Mouse (Mus musculus) hindbrain, embryonic 14.5 days (tissue): ENCODE data around the gene Pnkd. TPM values are rescaled to one million over a fixed set of nuclear protein-coding genes. Genes with fewer than 3 reads are reported as not detected.
A peak's percentile ranks its signal among the peaks of the same experiment; 100 is the strongest.

Experiments
- ATAC-seq: fragments of 200-750 bp; cut with Nextera tagmentation; 2 replicates; pipeline ENCODE4 v1.8.0; 2017; ENCODE audit warnings: moderate number of reproducible peaks, mild to moderate bottlenecking, moderate TSS enrichment, moderate library complexity; ENCODE audit not compliant: low FRiP score
- DNase-seq: peaks from one replicate; pipeline ENCODE4 v3.0.0-alpha.2; 2015; ENCODE audit warnings: low spot score
- H3K27ac ChIP-seq: fragments of 300-500 bp; sonication (generic); 2 replicates; pipeline ENCODE4 v1.5.1; 2014; ENCODE audit warnings: mild to moderate bottlenecking, moderate library complexity
- H3K27me3 ChIP-seq: fragments of 300-500 bp; sonication (generic); 2 replicates; pipeline ENCODE4 v1.6.1; 2014; ENCODE audit warnings: mild to moderate bottlenecking, low read length, mixed read lengths; ENCODE audit not compliant: control insufficient read depth, insufficient read depth
- H3K36me3 ChIP-seq: fragments of 300-500 bp; sonication (generic); replicated peaks from 2 replicates; pipeline ENCODE4 v1.6.1; 2014; ENCODE audit not compliant: control insufficient read depth, insufficient read depth
- H3K4me1 ChIP-seq: fragments of 300-500 bp; sonication (generic); replicated peaks from 2 replicates; pipeline ENCODE4 v1.6.1; 2014; ENCODE audit warnings: antibody characterized with exemption, low read length, mixed read lengths; ENCODE audit not compliant: control insufficient read depth, insufficient read depth
- H3K4me2 ChIP-seq: fragments of 300-500 bp; sonication (generic); replicated peaks from 2 replicates; pipeline ENCODE4 v1.6.1; 2014; ENCODE audit warnings: mild to moderate bottlenecking, moderate library complexity
- H3K4me3 ChIP-seq: fragments of 300-500 bp; sonication (generic); replicated peaks from 2 replicates; pipeline ENCODE4 v1.5.1; 2014; ENCODE audit warnings: mild to moderate bottlenecking, low read length
- H3K9ac ChIP-seq: fragments of 300-500 bp; sonication (generic); 2 replicates; pipeline ENCODE4 v1.6.1; 2014
- H3K9me3 ChIP-seq: fragments of 300-500 bp; sonication (generic); 2 replicates; pipeline ENCODE4 v1.6.1; 2016; ENCODE audit warnings: low read length; ENCODE audit not compliant: control insufficient read depth
- WGBS: fragments of 180-500 bp; shearing (Covaris S2); extraction: QIAGEN DNeasy Blood & Tissue Kit; methylation state at CpG from one replicate; pipeline ENCODE4 v1.1.7; 2014; 5-methylcytosine and 5-hydroxymethylcytosine counted together
- polyA plus RNA-seq: library from polyadenylated mRNA; unstranded; fragments of >200 nt; fragmentation: Nextera tagmentation; extraction: Ambion mirVana; gene quantifications from 2 replicates; pipeline ENCODE4 v1.2.1, GENCODE M21; 2014

The Pnkd gene
- polyA plus RNA-seq, 1 experiment from 2014 or later, result 146 TPM

DNA sequence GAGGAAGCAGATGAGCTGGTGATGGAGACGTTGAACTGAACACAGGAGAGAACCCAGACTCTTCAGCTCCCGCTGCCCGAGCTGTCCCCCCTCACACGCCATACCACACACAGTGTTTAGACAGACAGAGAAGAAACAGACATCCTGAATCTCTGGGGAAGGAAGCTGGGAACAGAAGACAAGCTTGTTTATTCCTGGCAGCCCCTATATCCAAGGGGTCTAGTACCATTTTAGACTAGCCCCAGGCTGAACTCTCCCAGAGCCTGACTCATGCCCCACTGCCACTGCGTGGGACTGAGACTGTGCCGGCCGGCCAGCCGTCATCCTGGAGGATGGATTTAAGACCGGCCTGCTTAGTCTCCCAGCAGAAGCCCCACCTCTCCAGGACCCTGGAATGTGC is 9.7 kb upstream of the Pnkd start:
- H3K9me3 ChIP-seq, result no peaks in the 10 kb centered on the region
- ATAC-seq (no peak), DNase-seq (no peak)
- peaks cover 7% of the 10 kb centered on the region for H3K36me3 ChIP-seq
- H3K4me3 ChIP-seq, result no peak overlapping the region
- no peak overlapping the region for H3K9ac ChIP-seq
- no peak overlapping the region for H3K4me2 ChIP-seq
- H3K27me3 ChIP-seq, result no peaks in the 10 kb centered on the region
- 49% methylated on average over 9 of the region's 9 CpGs for WGBS
- H3K4me1 ChIP-seq, result no peaks in the 10 kb centered on the region
- no peak overlapping the region for H3K27ac ChIP-seq

DNA sequence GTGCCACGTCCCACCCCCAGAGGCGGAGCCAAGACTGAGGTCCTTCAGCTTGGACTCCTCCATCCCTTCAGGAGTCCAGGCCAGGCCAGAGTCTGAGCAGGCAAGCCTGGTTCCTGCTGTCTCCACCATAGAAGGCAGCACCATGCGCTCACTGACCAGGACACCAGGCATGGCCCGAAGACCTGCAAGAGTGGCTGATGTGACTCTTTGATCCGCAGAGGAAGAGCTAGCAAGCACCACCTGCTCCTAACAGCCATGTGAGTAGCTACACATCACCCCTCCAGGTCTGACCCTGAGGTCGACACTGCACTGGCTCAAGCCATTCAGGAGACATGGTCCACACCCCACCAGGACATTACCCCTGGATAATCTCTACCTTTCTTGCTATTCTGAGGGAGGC is 7.7 kb upstream of the Pnkd start:
- Histone ChIP-seq H3K27ac (no peak overlapping the region), H3K9ac (no peak overlapping the region), H3K4me1 (no peaks in the 10 kb centered on the region), H3K4me3 (no peak overlapping the region), H3K27me3 (no peaks in the 10 kb centered on the region), H3K9me3 (no peaks in the 10 kb centered on the region), H3K36me3 (peaks cover 27% of the 10 kb centered on the region), H3K4me2 (no peak overlapping the region)
- DNase-seq (no peak), ATAC-seq (no peak)
- 72% methylated on average over 6 of the region's 6 CpGs for WGBS

DNA sequence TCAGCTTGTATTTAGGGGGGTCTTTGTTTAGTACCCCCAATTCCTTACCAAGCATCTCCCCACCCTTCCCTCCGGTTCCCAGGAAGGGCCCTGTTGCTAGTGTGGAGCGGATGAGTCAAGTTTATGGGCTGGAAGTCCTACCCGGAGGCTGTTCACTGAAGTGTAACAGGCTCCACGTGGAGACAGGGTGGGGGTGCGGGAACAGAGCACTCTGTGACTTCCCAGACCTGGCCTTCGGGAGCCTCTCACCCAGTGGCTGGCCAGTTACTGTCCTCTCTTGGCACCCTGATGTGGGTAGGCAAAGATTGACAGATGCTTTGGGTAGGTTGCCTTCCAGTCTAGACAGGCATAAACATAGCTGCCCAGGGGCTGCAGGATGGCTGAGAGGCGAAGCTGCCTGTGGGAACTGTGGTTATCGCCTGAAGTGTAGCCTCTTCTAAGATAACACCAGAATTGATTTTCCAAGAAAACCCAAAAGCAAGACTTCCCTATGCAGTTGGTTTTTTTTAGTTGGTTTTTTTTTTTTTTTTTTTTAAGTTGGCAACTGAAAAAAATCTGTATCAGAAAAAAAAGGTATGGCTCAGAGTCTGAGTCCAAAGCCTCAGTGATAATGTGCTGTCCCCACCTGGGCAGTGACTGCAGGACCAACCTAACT is 6.7 kb upstream of the Pnkd start:
- no peaks in the 10 kb centered on the region for H3K9me3 ChIP-seq
- no peak overlapping the region for H3K4me3 ChIP-seq
- no peaks in the 10 kb centered on the region for H3K27me3 ChIP-seq
- H3K4me1 ChIP-seq, result peaks cover 3% of the 10 kb centered on the region; the same call in 1 of the 2 replicates
- no peak overlapping the region for H3K9ac ChIP-seq
- no peak overlapping the region for H3K27ac ChIP-seq
- WGBS, result 58% methylated on average over 8 of the region's 8 CpGs
- H3K4me2 ChIP-seq, result no peak overlapping the region
- peaks cover 36% of the 10 kb centered on the region for H3K36me3 ChIP-seq
- DNase-seq (no peak), ATAC-seq (no peak)

DNA sequence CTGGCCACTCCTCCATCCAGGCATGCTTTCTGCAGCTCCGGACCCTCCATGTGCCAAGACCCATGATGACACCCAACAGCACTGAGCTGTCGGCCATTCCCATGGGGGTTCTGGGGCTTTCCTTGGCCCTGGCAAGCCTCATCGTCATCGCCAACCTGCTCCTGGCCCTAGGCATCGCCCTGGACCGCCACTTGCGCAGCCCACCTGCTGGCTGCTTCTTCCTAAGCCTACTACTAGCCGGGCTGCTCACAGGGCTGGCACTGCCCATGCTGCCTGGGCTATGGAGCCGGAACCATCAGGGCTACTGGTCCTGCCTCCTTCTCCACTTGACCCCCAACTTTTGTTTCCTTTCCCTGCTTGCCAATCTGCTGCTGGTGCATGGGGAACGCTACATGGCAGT is 6.2 kb upstream of the Pnkd start, which contains the start of gene Gpbar1:
TSS of gene Gpbar1 (plus strand) at position 13 of the 400 bp plus-strand sequence.
- H3K36me3 ChIP-seq, result peaks cover 36% of the 10 kb centered on the region
- no peak for DNase-seq
- no peak within 1 kb of the TSS for H3K4me2 ChIP-seq
- H3K4me1 ChIP-seq, result peaks cover 8% of the 10 kb centered on the region; the same call in 1 of the 2 replicates
- no peak for ATAC-seq
- H3K9ac ChIP-seq, result no peak within 1 kb of the TSS
- 90% methylated on average over 10 of the region's 10 CpGs for WGBS
- H3K27me3 ChIP-seq, result no peaks in the 10 kb centered on the region
- H3K9me3 ChIP-seq, result no peaks in the 10 kb centered on the region
- no peak within 1 kb of the TSS for H3K27ac ChIP-seq
- H3K4me3 ChIP-seq, result no peak within 1 kb of the TSS

DNA sequence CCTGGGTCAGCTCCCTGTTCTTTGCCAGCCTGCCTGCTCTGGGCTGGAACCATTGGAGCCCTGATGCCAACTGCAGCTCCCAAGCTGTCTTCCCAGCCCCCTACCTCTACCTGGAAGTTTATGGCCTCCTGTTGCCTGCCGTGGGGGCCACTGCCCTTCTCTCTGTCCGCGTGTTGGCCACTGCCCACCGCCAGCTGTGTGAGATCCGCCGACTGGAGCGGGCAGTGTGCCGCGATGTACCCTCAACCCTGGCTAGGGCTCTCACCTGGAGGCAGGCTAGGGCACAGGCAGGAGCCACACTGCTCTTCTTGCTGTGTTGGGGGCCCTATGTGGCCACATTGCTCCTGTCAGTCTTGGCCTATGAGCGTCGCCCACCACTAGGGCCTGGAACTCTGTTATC is 5.7 kb upstream of the Pnkd start:
- Histone ChIP-seq H3K27ac (no peak overlapping the region), H3K27me3 (no peaks in the 10 kb centered on the region), H3K4me2 (no peak overlapping the region), H3K4me3 (no peak overlapping the region), H3K9ac (no peak overlapping the region), H3K4me1 (peaks cover 12% of the 10 kb centered on the region; the same call in 1 of the 2 replicates), H3K36me3 (peaks cover 36% of the 10 kb centered on the region), H3K9me3 (no peaks in the 10 kb centered on the region)
- WGBS, result 92% methylated on average over 11 of the region's 11 CpGs
- DNase-seq (no peak), ATAC-seq (no peak)

DNA sequence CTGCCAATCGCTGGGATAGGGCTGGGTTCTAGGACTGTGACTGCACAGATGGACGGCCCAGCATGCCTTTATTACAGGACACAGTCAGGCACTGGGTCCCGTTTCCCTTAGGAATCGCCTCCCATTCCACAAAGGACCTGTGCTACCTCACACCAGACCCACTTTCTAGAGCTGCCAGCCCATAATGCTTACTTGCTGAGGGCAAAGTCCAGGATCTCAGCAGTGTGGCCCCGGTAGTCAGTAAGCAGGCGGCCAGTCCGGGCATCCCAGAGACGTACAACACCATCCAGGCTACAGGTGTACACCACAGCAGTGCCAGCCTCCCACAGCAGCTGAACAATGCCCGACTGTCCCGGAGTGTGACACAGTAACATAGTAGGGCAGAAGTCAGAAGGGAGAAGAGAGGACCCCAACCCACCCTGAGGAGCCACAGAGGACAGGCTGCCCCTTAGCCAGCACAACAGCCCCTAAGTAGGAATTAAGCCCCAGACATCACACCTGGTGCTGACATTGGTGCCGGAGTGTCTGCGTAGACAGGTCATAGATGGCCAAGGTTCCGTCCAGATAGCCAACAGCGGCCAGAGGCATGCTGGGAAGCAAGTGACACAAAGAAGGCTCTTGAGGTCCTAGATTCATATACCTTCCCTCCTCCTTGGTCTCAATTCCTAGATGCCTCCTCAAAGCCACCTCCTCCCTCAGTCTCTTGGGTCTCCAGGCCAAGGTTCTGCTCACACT is 4.0 kb upstream of the Pnkd start:
- no peaks in the 10 kb centered on the region for H3K9me3 ChIP-seq
- no peak overlapping the region for H3K4me2 ChIP-seq
- peaks cover 36% of the 10 kb centered on the region for H3K36me3 ChIP-seq
- H3K27me3 ChIP-seq, result no peaks in the 10 kb centered on the region
- 95% methylated on average over 14 of the region's 14 CpGs for WGBS
- H3K27ac ChIP-seq, result no peak overlapping the region
- DNase-seq, result no peak
- peaks cover 12% of the 10 kb centered on the region; the same call in 1 of the 2 replicates for H3K4me1 ChIP-seq
- no peak overlapping the region for H3K9ac ChIP-seq
- H3K4me3 ChIP-seq, result no peak overlapping the region
- ATAC-seq, result no peak

DNA sequence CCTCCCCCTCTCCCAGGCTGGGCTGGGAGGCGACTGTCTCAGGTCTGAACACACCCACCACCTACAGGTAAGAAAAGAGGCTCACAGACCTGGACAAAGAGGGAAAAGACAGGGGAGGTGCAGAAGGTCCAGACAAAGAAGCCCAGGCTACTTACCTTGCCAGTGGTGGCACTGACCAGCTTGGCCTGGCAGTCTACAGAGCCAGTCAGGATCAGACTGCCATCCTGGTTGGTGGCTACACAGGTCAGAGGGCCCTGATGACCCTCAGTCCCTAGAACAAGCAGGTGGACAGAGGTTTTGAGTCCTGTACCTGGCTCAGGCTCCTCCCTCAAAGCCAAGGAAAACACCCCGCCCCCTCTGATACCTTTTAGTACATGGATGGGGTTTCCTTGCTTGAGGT is 3.4 kb upstream of the Pnkd start:
- Histone ChIP-seq H3K4me2 (no peak overlapping the region), H3K36me3 (peaks cover 36% of the 10 kb centered on the region), H3K4me3 (no peak overlapping the region), H3K4me1 (peaks cover 12% of the 10 kb centered on the region; the same call in 1 of the 2 replicates), H3K27ac (no peak overlapping the region), H3K9me3 (no peaks in the 10 kb centered on the region), H3K9ac (no peak overlapping the region), H3K27me3 (no peaks in the 10 kb centered on the region)
- ATAC-seq (no peak), DNase-seq (no peak)
- 96% methylated on average over 2 of the region's 2 CpGs for WGBS

DNA sequence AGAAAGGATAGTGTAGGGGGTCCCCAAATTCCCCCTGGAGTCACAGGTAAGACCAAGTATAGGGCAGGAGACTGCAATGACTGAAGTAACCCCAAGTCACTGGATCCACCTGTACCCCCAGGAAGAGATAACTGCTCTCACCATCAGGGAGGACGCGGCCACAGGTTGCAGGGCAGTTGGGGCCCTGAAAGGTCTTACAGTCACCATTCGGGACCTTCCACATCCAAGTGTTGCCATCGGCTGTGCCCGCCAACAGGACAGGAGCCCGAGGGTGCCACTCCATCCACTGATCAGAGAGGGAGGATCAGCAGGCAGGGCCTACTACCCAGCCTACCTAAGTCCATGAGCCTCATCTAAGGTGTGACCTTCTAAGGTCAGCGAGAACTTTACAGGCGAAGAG is 2.8 kb upstream of the Pnkd start:
- H3K9me3 ChIP-seq, result no peaks in the 10 kb centered on the region
- no peaks in the 10 kb centered on the region for H3K27me3 ChIP-seq
- ATAC-seq (no peak), DNase-seq (no peak)
- peaks cover 36% of the 10 kb centered on the region for H3K36me3 ChIP-seq
- peaks cover 12% of the 10 kb centered on the region; the same call in 1 of the 2 replicates for H3K4me1 ChIP-seq
- no peak overlapping the region for H3K9ac ChIP-seq
- H3K4me2 ChIP-seq, result no peak overlapping the region
- no peak overlapping the region for H3K4me3 ChIP-seq
- WGBS, result 95% methylated on average over 8 of the region's 8 CpGs
- no peak overlapping the region for H3K27ac ChIP-seq

DNA sequence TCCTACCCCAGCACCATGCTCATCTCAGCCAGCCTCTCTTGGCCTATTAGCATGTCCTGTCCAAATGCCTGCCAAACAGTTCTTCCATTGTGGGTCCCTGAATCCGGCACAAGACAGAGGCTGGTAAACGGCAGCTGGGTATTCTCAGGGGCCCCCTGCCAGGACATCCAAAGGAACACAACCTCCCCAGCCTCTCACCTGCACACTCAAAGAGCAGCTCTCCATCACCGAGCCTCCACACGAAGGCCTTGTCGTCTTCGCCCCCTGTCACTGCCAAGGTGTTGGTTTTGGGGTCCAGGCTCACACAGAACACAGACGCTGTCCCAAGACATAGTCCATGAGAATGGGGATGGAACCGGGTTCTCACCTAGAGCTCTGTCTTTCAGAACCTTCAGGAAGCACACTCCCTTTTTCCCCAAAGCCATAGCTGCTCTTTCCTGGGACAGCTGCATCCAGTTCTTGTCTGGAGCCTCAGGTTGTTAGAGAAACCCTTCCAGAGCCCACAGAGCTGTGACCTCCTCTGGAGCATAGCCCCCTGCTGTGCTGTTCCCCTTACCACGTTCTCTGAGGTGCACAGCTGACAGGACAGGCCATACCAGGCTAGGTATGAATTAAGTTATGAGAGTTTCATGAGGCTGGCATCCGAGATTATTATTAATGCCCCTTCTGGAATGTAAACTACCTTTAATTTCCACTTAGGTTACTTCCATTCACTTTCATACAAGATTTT is 1.7 kb upstream of the Pnkd start:
- Histone ChIP-seq H3K9ac (no peak overlapping the region), H3K4me1 (peaks cover 12% of the 10 kb centered on the region; the same call in 1 of the 2 replicates), H3K36me3 (peaks cover 36% of the 10 kb centered on the region), H3K4me3 (no peak overlapping the region), H3K9me3 (no peaks in the 10 kb centered on the region), H3K27ac (no peak overlapping the region), H3K4me2 (peak overlapping the region; percentile 82), H3K27me3 (no peaks in the 10 kb centered on the region)
- 91% methylated on average over 10 of the region's 10 CpGs for WGBS
- DNase-seq (no peak), ATAC-seq (no peak)
